Mouse (Mus musculus) embryo, embryonic 11.5 days (tissue): ENCODE data around the gene Lhfpl2.
A peak's percentile ranks its signal among the peaks of the same experiment; 100 is the strongest.

Experiments used
- DNase-seq: peaks from one replicate; pipeline ENCODE4 v3.0.0-alpha.2; 2012; ENCODE audit warnings: low read depth, low spot score

Gene Lhfpl2

DNA sequence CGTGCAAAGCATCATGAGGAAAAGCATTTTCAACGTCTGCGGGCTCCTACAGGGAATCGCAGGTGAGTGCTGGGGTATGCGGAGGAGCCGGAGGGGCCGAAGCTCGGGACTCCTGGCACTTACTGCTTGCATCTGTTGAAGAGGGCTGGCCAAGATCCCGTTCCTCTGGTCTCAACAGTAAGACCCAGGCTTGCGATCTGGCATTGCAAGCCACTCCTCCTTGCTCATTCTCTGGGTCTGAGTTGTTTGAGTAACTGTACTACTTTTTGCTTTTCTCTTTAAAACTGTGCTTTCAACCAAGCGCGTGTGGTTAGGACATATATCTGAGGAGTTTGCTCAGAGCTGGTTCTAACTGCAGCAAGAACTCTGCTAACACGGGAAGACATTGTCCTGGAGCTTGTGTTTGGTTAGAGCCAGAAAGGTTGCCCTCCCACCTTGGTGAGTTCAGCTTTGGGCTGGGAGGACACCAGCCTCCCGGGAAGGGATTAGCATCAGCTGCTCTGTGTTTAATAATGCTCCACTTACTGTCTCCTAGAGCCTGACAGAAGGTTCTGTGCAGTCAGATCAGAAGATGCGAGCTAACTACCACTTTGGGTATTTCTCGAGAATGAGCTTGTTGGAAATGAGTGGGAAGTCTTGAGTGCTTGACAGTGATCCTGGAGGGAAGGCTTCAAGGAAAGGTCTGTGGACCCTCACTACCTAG, 117.1 kb downstream of the Lhfpl2 start:
- no peak for DNase-seq

DNA sequence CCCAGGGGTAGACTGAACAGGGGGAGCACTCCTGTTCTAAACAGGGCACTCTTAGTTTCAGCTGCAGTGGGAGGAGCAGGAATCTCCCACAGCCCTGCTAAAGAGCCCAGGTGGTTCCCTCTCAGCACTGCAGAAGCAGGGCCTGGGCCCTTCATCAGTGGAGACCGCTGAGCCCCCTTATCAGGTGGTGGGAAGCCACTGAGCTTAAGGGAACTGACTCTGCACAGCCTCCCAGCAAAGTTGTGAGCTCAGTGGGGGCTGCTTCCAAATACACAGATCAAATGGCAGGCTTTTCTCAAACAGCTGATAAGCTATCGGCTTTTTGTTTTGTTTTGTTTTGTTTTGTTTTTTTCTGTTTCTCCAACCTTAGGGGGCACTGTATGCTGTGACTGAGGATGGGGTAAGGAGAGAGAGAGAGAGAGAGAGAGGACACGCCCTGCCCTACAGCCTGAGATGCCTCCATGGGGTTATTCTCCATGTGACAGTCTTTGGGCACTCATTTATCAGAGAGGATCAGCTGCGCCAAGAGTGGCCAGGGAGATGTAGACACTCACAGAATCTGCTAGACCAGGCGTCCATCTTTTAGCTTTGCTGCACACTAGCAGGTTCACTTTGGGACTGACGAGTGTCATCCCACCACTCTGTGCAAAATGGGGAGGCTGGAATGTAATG, 117.9 kb downstream of the Lhfpl2 start:
- no peak for DNase-seq

DNA sequence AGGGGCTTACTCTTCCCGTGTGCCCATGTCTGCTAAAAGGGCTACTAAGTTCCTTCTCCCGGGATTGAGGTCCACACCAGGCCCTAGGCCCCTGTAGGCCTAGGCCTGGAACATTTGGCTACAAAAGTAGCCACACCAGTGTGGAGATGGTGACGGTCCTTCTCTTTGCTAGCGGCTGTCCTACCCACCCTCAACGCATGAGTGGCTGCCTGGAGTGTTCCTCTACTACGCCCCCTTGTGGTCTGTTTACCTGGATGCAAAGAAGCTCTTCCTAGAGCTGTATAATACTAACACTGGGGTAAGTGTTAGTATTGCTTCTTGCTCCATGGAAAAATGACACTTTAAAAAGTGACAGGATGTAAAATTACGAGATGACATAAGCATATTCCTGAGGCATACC, 119.6 kb downstream of the Lhfpl2 start:
- DNase-seq, result no peak

DNA sequence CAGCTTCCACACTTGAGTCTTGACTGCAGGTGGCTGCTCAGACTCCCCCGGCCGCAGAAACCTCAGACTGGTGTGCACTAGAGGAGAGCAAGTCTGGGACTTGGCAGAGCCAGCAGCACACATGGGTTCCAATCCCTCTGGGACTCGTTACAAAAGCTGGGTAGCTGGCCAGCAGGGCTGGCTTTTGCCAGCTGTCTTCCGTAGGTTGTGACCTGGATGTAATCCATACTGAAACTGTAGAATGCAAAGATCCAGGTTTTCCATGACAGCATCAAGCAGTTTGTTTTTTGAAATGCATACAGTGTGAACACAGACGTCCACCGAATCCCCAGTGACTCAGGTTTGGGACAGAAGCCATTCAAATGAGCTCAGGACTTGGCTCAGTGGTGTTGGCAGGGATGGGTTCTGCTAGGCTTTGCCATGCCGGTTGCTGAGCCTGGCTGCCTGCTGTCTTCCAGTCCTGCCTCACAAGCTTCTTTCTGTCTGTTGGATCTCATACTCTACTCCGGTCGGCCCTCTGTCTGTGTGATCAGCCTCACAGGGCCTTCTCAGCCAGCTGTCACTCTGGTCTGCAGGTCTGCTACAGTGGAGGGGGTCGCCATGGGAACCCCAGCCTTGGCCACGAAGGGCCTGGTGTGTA, 120.9 kb downstream of the Lhfpl2 start:
- DNase-seq, result no peak

DNA sequence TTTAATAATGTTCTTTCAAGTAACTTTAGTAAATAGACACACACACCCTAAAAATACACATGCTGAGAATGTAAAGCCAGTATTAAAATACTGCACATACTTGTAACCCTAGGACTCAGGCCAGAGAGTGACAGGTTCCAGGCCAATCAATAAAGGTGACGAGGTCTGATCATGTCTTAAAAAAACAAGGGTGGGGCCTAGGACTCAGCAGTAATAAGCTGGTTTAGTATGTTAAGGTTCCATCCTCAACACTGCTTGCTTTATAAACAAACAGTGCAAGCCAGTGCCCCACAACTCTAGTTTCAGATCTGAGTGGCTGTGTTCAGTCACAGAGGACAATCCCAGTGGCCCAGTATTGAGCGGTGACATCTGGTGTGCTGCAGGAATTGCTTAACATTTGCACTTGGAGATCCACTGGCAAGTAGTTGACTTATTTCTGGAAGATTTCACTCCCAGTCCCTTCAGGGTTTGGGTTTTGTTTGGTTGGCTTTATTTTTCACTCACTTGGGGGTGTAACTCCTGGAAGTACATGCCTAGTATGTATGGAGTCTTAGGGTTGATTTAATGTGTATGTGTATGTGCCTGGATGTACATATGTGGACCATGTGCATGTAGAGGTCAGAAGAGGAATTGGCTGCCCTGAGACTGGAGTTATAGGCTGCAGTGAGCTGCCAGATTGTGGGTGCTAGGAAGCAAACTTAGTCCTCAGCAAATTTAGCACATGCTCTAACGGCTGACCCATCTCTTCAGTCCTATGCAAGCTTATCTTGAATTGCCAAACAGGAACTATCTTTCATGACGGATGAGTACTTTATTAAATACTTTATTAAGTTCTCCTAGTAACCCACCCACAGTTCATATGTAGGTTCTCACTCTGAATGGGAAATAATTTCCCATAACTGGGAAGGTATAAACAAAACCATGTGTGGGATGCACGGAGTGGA, 123.2 kb downstream of the Lhfpl2 start:
- no peak for DNase-seq

DNA sequence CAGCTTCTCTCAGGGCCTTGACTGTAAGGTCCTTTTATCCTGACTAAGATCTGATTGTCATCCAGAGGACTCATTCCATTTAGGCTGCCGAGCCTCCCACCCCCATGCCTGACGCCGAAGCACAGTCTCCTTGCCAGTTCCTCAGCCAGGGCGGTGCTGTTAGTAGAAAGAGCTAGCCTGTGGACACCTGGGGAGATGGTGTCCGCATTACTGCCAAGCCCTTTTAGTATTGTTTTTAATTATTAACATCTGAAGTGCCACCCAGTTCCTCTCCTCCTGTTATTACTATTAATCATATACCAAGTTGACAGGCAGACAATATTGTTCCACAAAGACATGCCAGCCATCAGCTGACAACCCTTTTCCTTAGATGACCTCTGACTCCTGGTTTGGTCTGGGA, 124.4 kb downstream of the Lhfpl2 start:
- DNase-seq, result no peak

DNA sequence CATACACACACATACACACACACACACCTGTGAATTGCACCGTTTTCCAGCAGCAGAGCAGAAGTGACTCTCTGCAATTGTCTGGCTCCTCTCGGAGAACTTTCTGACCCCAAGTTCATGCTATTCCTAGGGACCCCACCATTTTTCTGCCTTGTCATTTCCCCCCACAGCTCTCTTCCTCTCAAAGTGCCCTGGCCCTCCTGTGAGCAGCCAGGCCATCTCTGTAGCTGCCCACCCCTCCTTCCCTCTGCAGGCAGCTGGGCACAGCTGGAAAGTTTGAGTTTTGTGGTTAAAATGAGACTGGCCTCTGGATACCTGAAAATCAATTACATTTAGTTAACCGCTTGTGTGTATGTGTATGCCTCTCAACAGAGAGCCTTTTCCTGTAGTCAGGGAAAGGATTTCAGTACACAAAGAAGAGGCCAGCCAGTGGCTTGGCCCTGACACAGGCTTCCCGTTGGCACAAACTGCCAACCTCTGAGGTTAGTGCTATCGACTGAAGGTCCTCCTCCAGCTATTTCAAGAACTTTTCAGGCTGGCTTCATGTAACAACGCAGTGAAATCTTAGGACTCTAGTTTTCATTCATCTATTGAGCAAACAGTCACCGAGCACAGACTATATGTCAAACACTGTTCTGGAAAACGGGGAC, 125.9 kb downstream of the Lhfpl2 start:
- DNase-seq, result no peak

DNA sequence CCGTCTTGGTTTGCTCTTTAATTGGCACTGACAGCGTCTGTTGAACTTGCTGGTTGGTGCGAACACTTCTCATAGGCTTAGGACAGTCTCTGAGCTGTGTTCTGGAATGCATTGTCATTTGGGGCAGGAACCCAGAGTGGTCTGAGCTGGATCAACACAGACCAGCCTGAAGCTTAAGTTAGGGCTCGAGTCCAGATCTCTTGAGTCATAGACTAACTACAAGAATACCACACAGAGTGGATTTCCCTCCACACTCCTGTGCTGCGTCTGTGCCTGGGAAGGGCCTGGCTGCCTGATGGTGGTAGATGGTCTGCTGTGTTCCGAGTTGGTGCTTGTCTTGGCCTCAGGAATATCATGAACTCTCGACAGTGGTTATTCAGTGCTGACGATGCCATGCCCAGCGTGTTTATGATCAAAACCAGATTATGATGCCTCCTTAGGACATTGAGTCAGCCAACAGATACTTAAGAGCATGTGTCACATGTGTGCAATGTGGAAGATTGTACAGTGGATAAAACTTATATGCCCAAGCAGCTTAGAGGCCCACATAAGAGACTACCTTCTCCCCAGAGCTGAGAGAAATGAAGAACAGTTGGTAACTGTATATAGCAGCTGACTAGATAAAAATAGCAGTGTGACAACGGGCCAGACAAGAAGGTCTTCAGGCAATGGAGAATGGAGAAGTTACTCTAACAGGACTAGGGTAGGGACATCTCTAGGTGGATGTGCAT, 127.3 kb downstream of the Lhfpl2 start:
- no peak for DNase-seq

DNA sequence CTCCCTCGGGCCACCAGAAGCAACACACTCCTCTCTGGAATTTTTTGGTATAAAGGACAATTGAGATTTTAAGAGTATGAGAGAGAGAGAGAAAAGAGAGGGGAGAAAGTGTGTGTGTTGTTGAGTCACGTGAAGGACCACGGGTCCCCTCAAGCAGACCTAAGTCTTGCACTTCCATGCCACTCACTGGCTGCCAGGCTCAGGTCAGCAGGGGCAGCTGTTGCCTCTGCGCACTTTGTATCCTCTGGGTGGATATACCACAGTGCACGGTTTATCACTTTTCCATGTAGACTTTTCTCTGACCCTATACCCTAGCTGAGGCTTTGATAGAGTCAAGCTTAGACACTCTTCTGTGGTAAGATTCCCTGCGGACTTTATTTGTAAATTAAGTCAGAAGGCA, 128.0 kb downstream of the Lhfpl2 start:
- no peak for DNase-seq

DNA sequence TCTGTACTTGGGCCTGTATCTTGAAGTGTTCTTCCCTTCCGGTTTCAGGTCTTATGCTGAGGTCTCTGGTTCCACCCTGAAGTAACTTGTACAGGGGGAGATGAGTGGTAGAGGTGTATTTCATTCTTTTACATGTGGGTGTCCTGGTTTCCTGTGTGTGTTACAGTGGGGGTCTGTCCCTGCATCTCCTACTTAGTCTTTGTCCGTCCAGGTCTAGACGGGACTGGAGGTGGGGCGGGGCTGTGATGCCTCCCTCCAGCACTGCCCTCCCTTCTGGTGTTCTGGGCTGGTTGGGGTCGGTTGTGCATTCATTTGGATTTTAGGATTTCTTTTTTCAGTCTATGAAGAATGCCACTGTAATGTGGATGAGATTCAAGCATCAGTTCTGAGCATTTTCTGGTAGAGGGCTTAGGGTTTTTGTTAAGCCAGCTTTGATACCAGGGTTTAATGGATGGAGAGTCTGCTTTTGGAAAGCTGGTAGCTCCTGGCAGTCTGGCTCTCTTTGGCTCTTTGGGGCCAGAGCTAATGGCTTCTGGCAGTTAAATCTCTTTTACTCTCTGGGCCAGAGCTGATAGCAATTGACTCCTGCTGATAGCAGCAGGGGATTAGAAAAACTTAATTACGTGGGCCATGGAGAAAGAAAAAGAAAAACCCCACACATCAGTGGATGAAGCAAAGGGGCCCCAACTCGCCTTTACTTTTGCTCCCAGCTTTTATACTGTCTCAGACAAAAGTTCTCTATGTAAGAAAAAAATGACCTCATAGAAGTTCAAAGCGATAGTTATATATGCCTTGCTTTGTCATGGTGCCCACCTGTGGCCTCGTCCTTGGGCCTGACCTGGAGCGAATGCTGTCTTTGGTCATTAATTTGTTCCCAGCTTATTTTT, 130.8 kb downstream of the Lhfpl2 start:
- no peak for DNase-seq

DNA sequence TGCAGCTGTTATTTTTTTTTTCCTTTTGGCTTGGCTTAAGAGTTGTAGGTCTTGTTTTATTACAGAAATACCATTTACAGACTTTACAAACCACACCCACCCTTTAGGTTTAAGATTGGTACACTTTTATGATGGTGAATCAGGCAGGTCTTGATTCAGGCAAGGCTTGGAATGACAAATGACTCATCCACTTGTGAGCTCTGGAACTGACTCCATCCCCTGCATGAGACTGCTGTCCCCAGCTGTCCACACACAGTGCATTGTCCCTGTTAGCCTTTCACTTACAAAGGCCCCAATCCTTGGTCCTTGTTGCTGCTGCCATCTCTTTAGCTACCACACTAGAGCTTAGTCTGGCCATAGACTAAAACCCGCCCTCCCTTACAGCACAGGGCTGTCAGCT, 132.8 kb downstream of the Lhfpl2 start:
- DNase-seq, result no peak

DNA sequence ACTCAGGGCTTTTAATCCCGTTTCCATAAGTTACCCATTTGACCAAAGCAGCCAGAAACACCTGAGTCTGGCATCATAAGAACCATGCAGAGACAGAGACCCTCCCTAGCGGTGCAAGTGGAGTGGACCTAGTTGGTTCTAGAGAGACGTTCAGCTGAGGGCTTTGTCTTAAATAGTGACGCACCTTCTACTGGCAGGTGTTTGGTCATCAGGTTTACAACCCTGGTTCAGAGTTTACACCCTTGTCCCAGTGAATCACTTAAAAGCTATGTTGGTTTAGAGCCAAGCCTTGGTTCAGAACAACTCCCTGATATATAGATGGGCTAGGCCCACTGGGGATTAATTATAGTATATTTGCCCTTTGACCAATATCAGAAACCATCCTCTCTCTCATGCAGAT, 135.6 kb downstream of the Lhfpl2 start:
- no peak for DNase-seq

DNA sequence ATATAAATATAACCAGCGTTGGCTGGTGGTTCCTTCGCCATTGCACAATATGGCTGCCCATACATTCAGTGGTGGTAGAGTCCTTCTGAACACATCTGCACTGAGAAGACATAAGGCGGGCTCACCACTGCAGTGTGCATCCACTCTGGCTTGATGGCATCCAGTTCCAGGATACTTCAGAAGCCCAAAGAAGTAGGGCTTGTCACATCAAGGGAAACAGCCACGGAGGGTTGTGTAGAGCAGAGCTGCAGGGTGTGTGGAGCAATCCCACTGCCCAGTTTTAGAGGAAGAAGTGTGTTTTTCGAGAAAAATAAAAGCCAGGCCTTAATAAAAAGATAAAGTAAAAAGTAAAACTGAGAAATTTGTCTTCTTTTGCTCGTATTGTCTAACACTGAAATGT, 141.0 kb downstream of the Lhfpl2 start:
- DNase-seq, result no peak

DNA sequence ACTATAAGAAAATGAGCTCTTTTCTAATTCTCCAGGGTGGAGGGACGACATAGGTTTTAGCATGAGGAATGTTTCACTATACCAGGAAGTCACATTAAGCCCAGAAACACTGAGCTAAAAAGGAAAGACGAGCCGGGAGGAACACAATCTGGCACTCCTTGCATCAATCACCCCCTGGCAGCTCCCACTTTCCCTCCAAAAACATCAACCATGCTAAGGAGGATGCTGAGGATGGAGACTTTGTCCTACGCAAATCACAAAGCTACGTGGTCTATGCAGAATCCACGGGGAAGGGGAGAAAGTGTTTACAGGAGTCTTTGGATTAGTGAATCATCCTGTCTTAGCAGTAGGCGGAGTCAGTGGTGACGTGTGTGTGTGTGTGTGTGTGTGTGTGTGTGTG, 142.2 kb downstream of the Lhfpl2 start:
- DNase-seq, result no peak

DNA sequence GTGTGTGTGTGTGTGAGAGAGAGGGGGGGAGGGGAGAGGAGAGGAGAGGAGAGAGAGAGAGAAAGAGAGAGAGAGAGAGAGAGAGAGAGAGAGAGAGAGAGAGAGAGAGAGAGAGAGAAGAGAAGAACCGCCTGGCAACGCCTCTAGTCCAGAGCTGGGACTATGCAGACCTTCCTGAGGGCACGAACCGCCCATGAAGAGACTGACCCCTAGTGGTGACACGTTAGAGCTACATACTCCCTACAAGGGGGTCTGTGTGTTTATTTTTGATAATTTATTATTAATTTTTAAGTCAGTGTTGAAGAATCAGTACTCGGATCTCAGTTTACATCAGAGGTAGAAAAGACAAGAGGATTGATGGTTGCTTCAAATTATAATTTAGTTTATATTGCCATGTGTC, 147.6 kb downstream of the Lhfpl2 start:
- DNase-seq, result peak; percentile 44

DNA sequence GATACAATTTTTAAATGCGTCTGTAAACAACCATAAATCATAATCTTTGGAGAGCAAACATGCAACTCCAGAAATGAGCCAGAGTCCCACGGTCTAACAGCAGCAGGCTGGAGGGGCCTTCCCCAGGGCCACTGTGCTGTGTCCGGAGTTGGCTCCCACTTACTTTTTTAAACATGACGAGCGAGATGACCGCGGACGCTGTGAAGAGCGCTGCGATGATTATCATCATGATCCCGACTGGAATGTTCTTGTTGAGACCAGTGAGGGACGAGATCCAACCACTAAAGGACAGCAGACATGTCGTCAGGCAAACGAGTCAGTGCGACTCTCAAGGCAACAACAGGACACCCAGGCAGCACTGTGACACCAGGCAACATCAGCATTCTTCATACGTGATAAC, 150.4 kb downstream of the Lhfpl2 start:
- DNase-seq, result no peak

DNA sequence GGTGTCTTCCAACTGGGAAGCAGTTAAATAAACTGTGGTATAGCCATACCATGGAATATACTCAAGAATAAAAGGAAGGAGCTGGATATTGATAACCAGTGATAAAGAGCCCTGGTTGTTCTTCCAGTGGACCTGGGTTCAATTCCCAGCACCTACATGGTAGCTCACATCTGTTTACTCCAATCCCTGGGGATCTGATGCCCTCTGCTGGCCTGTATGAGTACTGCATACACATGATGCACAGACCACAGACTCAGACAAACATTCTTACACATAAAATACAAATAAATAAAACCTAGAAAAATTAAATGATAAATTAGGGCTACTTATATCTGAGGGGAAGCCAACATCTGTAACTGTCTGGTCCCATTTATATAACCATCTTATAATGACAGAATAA, 151.3 kb downstream of the Lhfpl2 start:
- DNase-seq, result no peak

DNA sequence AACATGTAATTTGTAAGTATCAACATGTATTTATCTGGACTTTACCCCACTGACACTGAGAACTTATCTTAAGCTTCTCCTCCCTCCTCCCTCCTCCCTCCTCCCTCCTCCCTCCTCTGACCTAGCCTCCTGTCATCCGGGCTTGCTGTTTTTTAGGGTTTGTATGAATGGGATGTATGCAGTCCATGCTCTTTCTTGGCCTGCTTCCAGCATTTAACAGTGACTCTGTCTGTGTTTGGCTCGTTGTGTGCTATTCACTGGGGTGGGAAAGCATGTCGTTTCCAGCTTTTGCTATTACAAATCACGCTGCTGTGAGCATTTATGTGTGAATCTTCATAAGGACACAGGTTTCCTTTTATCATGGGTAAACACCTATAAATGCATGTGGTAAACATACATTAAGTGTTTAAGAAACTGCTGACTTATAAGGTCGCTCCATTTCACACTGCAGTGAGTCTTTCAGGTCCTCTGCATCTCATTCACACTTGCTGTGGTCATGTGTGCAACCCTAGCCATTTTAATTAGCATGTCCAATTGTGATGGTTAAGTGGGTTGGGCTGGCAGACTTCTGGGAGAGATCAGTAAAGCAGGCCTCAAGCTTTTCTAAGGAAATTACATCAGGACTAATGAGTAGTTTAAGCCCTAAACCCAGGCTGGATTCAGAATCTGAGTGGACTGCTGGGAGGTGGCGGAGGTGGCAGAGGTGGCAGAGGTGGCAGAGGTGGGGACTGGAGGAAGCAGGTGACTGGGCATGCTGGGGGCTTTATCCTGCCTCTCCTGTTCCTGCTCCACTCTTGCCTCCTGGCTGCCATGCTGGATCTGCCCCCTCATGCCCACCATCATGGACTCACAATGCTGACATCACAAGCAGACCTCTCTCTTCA, 153.9 kb downstream of the Lhfpl2 start:
- no peak for DNase-seq

DNA sequence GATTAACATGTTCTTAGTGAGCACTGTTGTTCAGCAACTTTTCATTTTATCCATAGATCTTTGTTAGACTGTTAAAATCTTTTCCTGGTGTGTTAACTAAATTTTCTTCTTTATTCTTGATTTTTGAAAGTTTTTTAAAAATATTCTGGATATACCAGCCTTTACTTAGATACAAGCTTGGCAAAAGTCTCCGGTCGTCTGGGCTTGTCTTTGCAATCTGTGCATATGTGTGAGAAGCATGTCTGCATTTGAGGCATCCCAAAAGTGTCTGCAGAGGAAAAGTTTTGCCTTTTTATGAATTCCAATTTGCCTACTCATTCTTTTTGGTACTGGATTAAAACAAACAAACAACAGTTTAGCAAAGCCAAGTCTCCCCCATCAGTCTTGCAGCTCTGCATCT, 154.6 kb downstream of the Lhfpl2 start:
- DNase-seq, result no peak
